8 mouse cellular contexts compared by ENCODE assay signal in genomic region chr11:59191231-59192058, GRCm38 (mm10). TPM values are rescaled to one million over a fixed set of nuclear protein-coding genes. Genes with fewer than 3 reads are reported as not detected.
DNase-seq lines count a peak whose midpoint lies in the region; ATAC-seq lines count a peak whose summit lies in the region.

No protein-coding gene starts in this region.

- ATAC-seq in intestine, embryonic 14.5 days (replicated peaks; ENCODE audit: low FRiP score, low TSS enrichment, low read depth), result peak; percentile 94
- peak; percentile 97 for ATAC-seq in megakaryocyte-erythroid progenitor cell, adult 5-6 weeks (replicated peaks; ENCODE audit: low FRiP score, low TSS enrichment, poor library complexity, severe bottlenecking)

- under 1% methylated on average over 57 of the region's 59 CpGs for WGBS in intestine, embryonic 14.5 days

- H3K27me3 ChIP-seq in intestine, embryonic 14.5 days (replicated peaks; ENCODE audit: control insufficient read depth, insufficient read depth, low read length), result no peaks in the 10 kb centered on the region

- H3K4me1 ChIP-seq in intestine, embryonic 14.5 days (replicated peaks; ENCODE audit: control insufficient read depth, insufficient read depth, low read length), result peaks cover 6% of the 10 kb centered on the region

- no peaks in the 10 kb centered on the region for H3K9me3 ChIP-seq in intestine, embryonic 14.5 days (ENCODE audit: control insufficient read depth, low read length)

- H3K4me3 ChIP-seq in intestine, embryonic 14.5 days (ENCODE audit: low read depth, low read length), result peak overlapping the region; percentile 67

- peak; percentile 84 to 89 for DNase-seq in adrenal gland, adult 18-20 months (ENCODE audit: low spot score in 2 of 2)
- peak; percentile 92 for DNase-seq in embryo, embryonic 10.5 days (ENCODE audit: low spot score)
- DNase-seq in gastrocnemius, postnatal 14 days, result peak; percentile 88
- DNase-seq in intestine, embryonic 14.5 days (ENCODE audit: low spot score), result peak; percentile 95
- peak; percentile 92 to 93 for DNase-seq in left cerebral cortex, postnatal 14 days (ENCODE audit: low spot score in 2 of 2)
- peak; percentile 92 for DNase-seq in right cerebral cortex, postnatal 14 days
- peak; percentile 85 for DNase-seq in urinary bladder, postnatal 25 days (ENCODE audit: low spot score)

- peak overlapping the region; percentile 73 for H3K4me2 ChIP-seq in intestine, embryonic 14.5 days (ENCODE audit: low read length)

- peaks cover 5% of the 10 kb centered on the region for H3K36me3 ChIP-seq in intestine, embryonic 14.5 days (ENCODE audit: control insufficient read depth, insufficient read depth, low read length)

- H3K9ac ChIP-seq in intestine, embryonic 14.5 days (ENCODE audit: low read length), result peak overlapping the region; percentile 68

- intact Hi-C loops in gastrocnemius, postnatal 14 days (cut with DNase I; ENCODE audit: low total_unique reads), result no loop called here
- intact Hi-C loops in left cerebral cortex, postnatal 14 days (cut with DNase I), result no loop called here

- peak overlapping the region; percentile 89 for H3K27ac ChIP-seq in intestine, embryonic 14.5 days (ENCODE audit: low read depth)

RNA-seq across cellular contexts. Expression of gene Guk1, which starts 0.6 kb away (rescaled TPM):
- total RNA-seq in adrenal gland, adult 18-20 months (2021), result 10 to 100 TPM; 57.3 to 71.5 TPM
- 10 to 100 TPM; 17.1 to 20.2 TPM for total RNA-seq in gastrocnemius, postnatal 14 days (2021)
- 142 and 143 TPM in 2 replicates for polyA plus RNA-seq in intestine, embryonic 14.5 days (2014; fragmentation: Nextera tagmentation; extraction: Ambion mirVana)
- 100 to 1,000 TPM; 113 to 118 TPM for total RNA-seq in left cerebral cortex, postnatal 14 days (2021)
- 72.9 and 91.5 TPM in 2 replicates for total RNA-seq in megakaryocyte-erythroid progenitor cell, adult 5-6 weeks (2014; fragmentation: Nextera tagmentation)
- 52.0 and 72.3 TPM in 2 replicates for total RNA-seq in megakaryocyte-erythroid progenitor cell, adult 5-6 weeks (2017)

RNA-seq across cellular contexts. Expression of gene Gjc2, which starts 8.4 kb away (rescaled TPM):
- total RNA-seq in adrenal gland, adult 18-20 months (2021), result under 1 TPM; 0.48 to 0.60 TPM
- total RNA-seq in gastrocnemius, postnatal 14 days (2021), result under 1 TPM; 0.27 to 0.62 TPM
- polyA plus RNA-seq in intestine, embryonic 14.5 days (2014; fragmentation: Nextera tagmentation; extraction: Ambion mirVana), result 0.42 and 0.55 TPM in 2 replicates
- 10 to 100 TPM in 1 of 2 experiments, 1 to 10 TPM in 1; 7.9 to 14.2 TPM for total RNA-seq in left cerebral cortex, postnatal 14 days (2021)
- total RNA-seq in megakaryocyte-erythroid progenitor cell, adult 5-6 weeks (2014; fragmentation: Nextera tagmentation), result 0.55 TPM in 1 of 2 replicates, not detected in the other
- not detected in 2 replicates for total RNA-seq in megakaryocyte-erythroid progenitor cell, adult 5-6 weeks (2017)

RNA-seq across cellular contexts. Expression of gene Mrpl55, which starts 10.8 kb away (rescaled TPM):
- 10 to 100 TPM; 50.6 to 58.9 TPM for total RNA-seq in adrenal gland, adult 18-20 months (2021)
- 10 to 100 TPM; 36.6 to 44.3 TPM for total RNA-seq in gastrocnemius, postnatal 14 days (2021)
- 107 and 117 TPM in 2 replicates for polyA plus RNA-seq in intestine, embryonic 14.5 days (2014; fragmentation: Nextera tagmentation; extraction: Ambion mirVana)
- 10 to 100 TPM; 38.5 to 39.9 TPM for total RNA-seq in left cerebral cortex, postnatal 14 days (2021)
- total RNA-seq in megakaryocyte-erythroid progenitor cell, adult 5-6 weeks (2014; fragmentation: Nextera tagmentation), result 49.2 and 76.8 TPM in 2 replicates
- 57.4 and 106 TPM in 2 replicates for total RNA-seq in megakaryocyte-erythroid progenitor cell, adult 5-6 weeks (2017)

RNA-seq across cellular contexts. Expression of gene 2310033P09Rik, which starts 16.7 kb away (rescaled TPM):
- 10 to 100 TPM; 20.4 to 27.1 TPM for total RNA-seq in adrenal gland, adult 18-20 months (2021)
- total RNA-seq in gastrocnemius, postnatal 14 days (2021), result 1 to 10 TPM; 4.1 to 4.6 TPM
- polyA plus RNA-seq in intestine, embryonic 14.5 days (2014; fragmentation: Nextera tagmentation; extraction: Ambion mirVana), result 29.9 and 33.5 TPM in 2 replicates
- 10 to 100 TPM; 18.3 to 19.2 TPM for total RNA-seq in left cerebral cortex, postnatal 14 days (2021)
- total RNA-seq in megakaryocyte-erythroid progenitor cell, adult 5-6 weeks (2014; fragmentation: Nextera tagmentation), result 16.6 and 36.0 TPM in 2 replicates
- total RNA-seq in megakaryocyte-erythroid progenitor cell, adult 5-6 weeks (2017), result 15.4 and 17.6 TPM in 2 replicates

RNA-seq across cellular contexts. Expression of gene Iba57, which starts 27.9 kb away (rescaled TPM):
- total RNA-seq in adrenal gland, adult 18-20 months (2021), result 10 to 100 TPM; 16.3 to 21.7 TPM
- 10 to 100 TPM in 1 of 2 experiments, 1 to 10 TPM in 1; 7.7 to 10.6 TPM for total RNA-seq in gastrocnemius, postnatal 14 days (2021)
- 2.4 and 3.1 TPM in 2 replicates for polyA plus RNA-seq in intestine, embryonic 14.5 days (2014; fragmentation: Nextera tagmentation; extraction: Ambion mirVana)
- 10 to 100 TPM in 1 of 2 experiments, 1 to 10 TPM in 1; 9.8 to 10.0 TPM for total RNA-seq in left cerebral cortex, postnatal 14 days (2021)
- total RNA-seq in megakaryocyte-erythroid progenitor cell, adult 5-6 weeks (2014; fragmentation: Nextera tagmentation), result 14.3 and 26.1 TPM in 2 replicates
- 11.2 and 11.9 TPM in 2 replicates for total RNA-seq in megakaryocyte-erythroid progenitor cell, adult 5-6 weeks (2017)

Comparison
In these comparisons a context has a peak if more than half of its experiments do, and no peak if none do; other contexts are left out.
1. Peak in every context shown above with its lines: DNase-seq, ATAC-seq, H3K4me3 ChIP-seq and H3K27ac ChIP-seq.
2. RNA of gene Gjc2, which starts 8.4 kb away (total RNA-seq): 7.9 to 14.2 TPM in left cerebral cortex, postnatal 14 days; 0.27 to 0.62 TPM in gastrocnemius, postnatal 14 days, 0.48 to 0.60 TPM in adrenal gland, adult 18-20 months and 0.55 TPM in megakaryocyte-erythroid progenitor cell, adult 5-6 weeks; every median in the first group is over 4 times any median in the second.